Mouse (Mus musculus) inflammation-experienced regulatory T-cells, adult 6 months (primary cell): Measurements from ENCODE around the gene Dusp16. TPM values are rescaled to one million over a fixed set of nuclear protein-coding genes. Genes with fewer than 3 reads are reported as not detected.

Experiments used
- ATAC-seq: one replicate; pipeline ENCODE4 v1.8.0; 2017
- polyA plus RNA-seq, 3 experiments: library from polyadenylated mRNA; unstranded; fragments of 100-300 nt; shearing (Covaris generic); gene quantifications; one replicate each; pipeline ENCODE4 v1.2.1; 2017

Dusp16 gene
- polyA plus RNA-seq, 3 experiments from 2014 or later, result 2.8 to 6.3 (median 5.1) TPM

- no peak for ATAC-seq
Observed at GRCm38 (mm10) chr6:134733800-134734221, 58.6 kb downstream of the Dusp16 start.

- no peak for ATAC-seq
Observed at GRCm38 (mm10) chr6:134732813-134733212, 59.6 kb downstream of the Dusp16 start.

- no peak for ATAC-seq
Observed at GRCm38 (mm10) chr6:134730978-134731377, 61.4 kb downstream of the Dusp16 start.

GRCm38 (mm10) chr6:134725406-134725805 lies 67.0 kb downstream of the Dusp16 start:
- no peak for ATAC-seq

GRCm38 (mm10) chr6:134723833-134724553 lies 68.4 kb downstream of the Dusp16 start:
- no peak for ATAC-seq

- ATAC-seq, result no peak
Observed at GRCm38 (mm10) chr6:134723326-134723725, 69.1 kb downstream of the Dusp16 start.

GRCm38 (mm10) chr6:134722906-134723305 lies 69.5 kb downstream of the Dusp16 start:
- ATAC-seq, result no peak

GRCm38 (mm10) chr6:134721729-134722269 lies 70.6 kb downstream of the Dusp16 start:
- ATAC-seq, result no peak

GRCm38 (mm10) chr6:134720150-134720549 lies 72.3 kb downstream of the Dusp16 start:
- ATAC-seq, result no peak

- ATAC-seq, result no peak
Observed at GRCm38 (mm10) chr6:134719156-134719555, 73.3 kb downstream of the Dusp16 start.

GRCm38 (mm10) chr6:134718668-134719065 lies 73.8 kb downstream of the Dusp16 start:
- no peak for ATAC-seq

GRCm38 (mm10) chr6:134717886-134718667 lies 74.3 kb downstream of the Dusp16 start:
- no peak for ATAC-seq

GRCm38 (mm10) chr6:134716168-134716587 lies 76.2 kb downstream of the Dusp16 start:
- peak; percentile 82 for ATAC-seq

- ATAC-seq, result no peak
Observed at GRCm38 (mm10) chr6:134713897-134714296, 78.5 kb downstream of the Dusp16 start.

GRCm38 (mm10) chr6:134713321-134713720 lies 79.1 kb downstream of the Dusp16 start:
- ATAC-seq, result no peak

- ATAC-seq, result no peak
Observed at GRCm38 (mm10) chr6:134710020-134710419, 82.4 kb downstream of the Dusp16 start.

GRCm38 (mm10) chr6:134706467-134706866 lies 86.0 kb downstream of the Dusp16 start:
- no peak for ATAC-seq

- ATAC-seq, result no peak
Observed at GRCm38 (mm10) chr6:134703053-134703690, 89.3 kb downstream of the Dusp16 start.

GRCm38 (mm10) chr6:134702184-134702583 lies 90.2 kb downstream of the Dusp16 start:
- ATAC-seq, result no peak

GRCm38 (mm10) chr6:134701211-134701602 lies 91.2 kb downstream of the Dusp16 start:
- no peak for ATAC-seq

- peak; percentile 89 for ATAC-seq
Observed at GRCm38 (mm10) chr6:134700451-134701210, 91.8 kb downstream of the Dusp16 start.

- ATAC-seq, result no peak
Observed at GRCm38 (mm10) chr6:134698243-134698642, 94.2 kb downstream of the Dusp16 start.
